Mouse (Mus musculus): ENCODE results near the gene Trim30d. TPM values are rescaled to one million over a fixed set of nuclear protein-coding genes. Genes with fewer than 3 reads are reported as not detected.
"Not testable (repeated sequence)": the region's sequence is repeated elsewhere in the genome, so short reads cannot be mapped to it uniquely, and the experiment has no call there.

Gene Trim30d
- polyA plus RNA-seq (2015; fragmentation: Nextera tagmentation; extraction: Ambion mirVana): 0.55 and 0.76 TPM in 2 replicates

GRCm38 (mm10) chr7:104507421-104508065 lies at the start of gene Trim30d:
Gene Trim30d (minus strand): TSS chr7:104507849.
- not testable (repeated sequence) for H3K27ac ChIP-seq; H3K9me3 ChIP-seq; H3K27me3 ChIP-seq; H3K4me1 ChIP-seq; ATAC-seq (ENCODE audit: borderline replicate concordance, extremely low read depth, low FRiP score, low TSS enrichment); H3K4me3 ChIP-seq; H3K36me3 ChIP-seq; H3K4me2 ChIP-seq; H3K9ac ChIP-seq

- ATAC-seq (ENCODE audit: borderline replicate concordance, extremely low read depth, low FRiP score, low TSS enrichment): no peak
- H3K9ac ChIP-seq: no peak overlapping the region
- no peaks in the 10 kb centered on the region for H3K9me3 ChIP-seq
- no peaks in the 10 kb centered on the region for H3K27me3 ChIP-seq
- WGBS: 56% methylated on average over 1 of the region's 1 CpGs
- no peak overlapping the region for H3K4me3 ChIP-seq
- H3K4me2 ChIP-seq: no peak overlapping the region
- H3K4me1 ChIP-seq: no peaks in the 10 kb centered on the region
- H3K27ac ChIP-seq: no peak overlapping the region
- no peaks in the 10 kb centered on the region for H3K36me3 ChIP-seq
These were observed 45.1 kb upstream of the Trim30d start for GRCm38 (mm10) chr7:104552700-104553099.

- no peak within 1 kb of the TSS for H3K4me2 ChIP-seq
- H3K4me1 ChIP-seq: no peaks in the 10 kb centered on the region
- 59% methylated on average over 5 of the region's 5 CpGs for WGBS
- H3K9me3 ChIP-seq: no peaks in the 10 kb centered on the region
- H3K9ac ChIP-seq: no peak within 1 kb of the TSS
- no peaks in the 10 kb centered on the region for H3K36me3 ChIP-seq
- no peaks in the 10 kb centered on the region for H3K27me3 ChIP-seq
- H3K27ac ChIP-seq: no peak within 1 kb of the TSS
- ATAC-seq (ENCODE audit: borderline replicate concordance, extremely low read depth, low FRiP score, low TSS enrichment): no peak
- H3K4me3 ChIP-seq: no peak within 1 kb of the TSS
These were observed 42.2 kb upstream of the Trim30d start, which contains the start of gene Olfr651 for GRCm38 (mm10) chr7:104549833-104550232. Gene Olfr651 (plus strand): TSS chr7:104550133.

- Histone ChIP-seq H3K36me3 (no peaks in the 10 kb centered on the region), H3K4me3 (peak overlapping the region; percentile 49), H3K4me1 (no peaks in the 10 kb centered on the region), H3K9me3 (no peaks in the 10 kb centered on the region), H3K27me3 (no peaks in the 10 kb centered on the region), H3K9ac (peak overlapping the region; percentile 36; the same call in 1 of the 2 replicates), H3K27ac (no peak overlapping the region), H3K4me2 (peak overlapping the region; percentile 78)
- WGBS: 2% methylated on average over 46 of the region's 59 CpGs
- ATAC-seq (ENCODE audit: borderline replicate concordance, extremely low read depth, low FRiP score, low TSS enrichment): peak; percentile 90
These were observed 5.9 kb downstream of the Trim30d start for GRCm38 (mm10) chr7:104501589-104502371.

- not testable (repeated sequence) for ATAC-seq (ENCODE audit: borderline replicate concordance, extremely low read depth, low FRiP score, low TSS enrichment)
These were observed 6.5 kb downstream of the Trim30d start for GRCm38 (mm10) chr7:104501186-104501585.

GRCm38 (mm10) chr7:104499464-104499863 lies 8.2 kb downstream of the Trim30d start:
- H3K4me1 ChIP-seq; H3K4me2 ChIP-seq; ATAC-seq (ENCODE audit: borderline replicate concordance, extremely low read depth, low FRiP score, low TSS enrichment); H3K27me3 ChIP-seq; H3K36me3 ChIP-seq; H3K4me3 ChIP-seq; H3K27ac ChIP-seq; H3K9ac ChIP-seq; H3K9me3 ChIP-seq: not testable (repeated sequence)
- 54% methylated on average over 7 of the region's 8 CpGs for WGBS

More at GRCm38 (mm10) chr7:104501186-104501585, 6.5 kb downstream of the Trim30d start:
- not testable (repeated sequence) for H3K36me3 ChIP-seq, H3K27me3 ChIP-seq, H3K4me2 ChIP-seq, H3K9me3 ChIP-seq, H3K4me1 ChIP-seq, H3K27ac ChIP-seq, H3K4me3 ChIP-seq, H3K9ac ChIP-seq
- WGBS: 41% methylated on average over 6 of the region's 6 CpGs

GRCm38 (mm10) chr7:104465065-104465744 lies 42.4 kb downstream of the Trim30d start, which contains the start of gene Trim30a:
Gene Trim30a (minus strand): TSS chr7:104465193.
- WGBS: 38% methylated on average over 3 of the region's 3 CpGs
- Histone ChIP-seq H3K4me1 (no peaks in the 10 kb centered on the region), H3K27me3 (no peaks in the 10 kb centered on the region), H3K4me2 (peak within 1 kb of the TSS; percentile 25; the same call in 1 of the 2 replicates), H3K27ac (no peak within 1 kb of the TSS), H3K9me3 (no peaks in the 10 kb centered on the region), H3K9ac (no peak within 1 kb of the TSS), H3K4me3 (no peak within 1 kb of the TSS), H3K36me3 (no peaks in the 10 kb centered on the region)
- ATAC-seq (ENCODE audit: borderline replicate concordance, extremely low read depth, low FRiP score, low TSS enrichment): peak; percentile 57; the same call in 1 of the 2 replicates

- H3K27ac ChIP-seq: no peak overlapping the region
- 38% methylated on average over 2 of the region's 2 CpGs for WGBS
- no peak overlapping the region for H3K4me3 ChIP-seq
- H3K27me3 ChIP-seq: no peaks in the 10 kb centered on the region
- 0 out of 2 replicates have a peak, but pooled peaks have one; percentile 46 for ATAC-seq (ENCODE audit: borderline replicate concordance, extremely low read depth, low FRiP score, low TSS enrichment)
- H3K36me3 ChIP-seq: no peaks in the 10 kb centered on the region
- H3K4me1 ChIP-seq: no peaks in the 10 kb centered on the region
- no peak overlapping the region; the same call in 1 of the 2 replicates for H3K4me2 ChIP-seq
- H3K9me3 ChIP-seq: no peaks in the 10 kb centered on the region
- no peak overlapping the region for H3K9ac ChIP-seq
These were observed 61.5 kb downstream of the Trim30d start for GRCm38 (mm10) chr7:104445961-104446645.

Other genes with a start within 250 kb of the Trim30d start
- gene Trim5, start 219.8 kb downstream of the Trim30d start, polyA plus RNA-seq (2015; fragmentation: Nextera tagmentation; extraction: Ambion mirVana): 0.26 and 0.31 TPM in 2 replicates
- gene Trim12a, start 192.4 kb downstream of the Trim30d start, polyA plus RNA-seq (2015; fragmentation: Nextera tagmentation; extraction: Ambion mirVana): 4.2 and 5.6 TPM in 2 replicates
- gene Trim34b, start 178.4 kb downstream of the Trim30d start, polyA plus RNA-seq (2015; fragmentation: Nextera tagmentation; extraction: Ambion mirVana): 0.10 TPM in 1 of 2 replicates, not detected in the other
- 2.0 and 2.3 TPM in 2 replicates for gene Trim12c, start 154.5 kb downstream of the Trim30d start, polyA plus RNA-seq (2015; fragmentation: Nextera tagmentation; extraction: Ambion mirVana)
- gene Trim30b, start 138.0 kb downstream of the Trim30d start, polyA plus RNA-seq (2015; fragmentation: Nextera tagmentation; extraction: Ambion mirVana): 0.09 TPM in 2 replicates
- 0.22 and 0.26 TPM in 2 replicates for gene Trim30c, start 107.0 kb downstream of the Trim30d start, polyA plus RNA-seq (2015; fragmentation: Nextera tagmentation; extraction: Ambion mirVana)
- 1.0 and 1.9 TPM in 2 replicates for gene Trim30a, start 42.7 kb downstream of the Trim30d start, polyA plus RNA-seq (2015; fragmentation: Nextera tagmentation; extraction: Ambion mirVana)
- gene Olfr651, start 42.3 kb upstream of the Trim30d start, polyA plus RNA-seq (2015; fragmentation: Nextera tagmentation; extraction: Ambion mirVana): not detected in 2 replicates
- gene Olfr652, start 53.1 kb upstream of the Trim30d start, polyA plus RNA-seq (2015; fragmentation: Nextera tagmentation; extraction: Ambion mirVana): not detected in 2 replicates
- gene Olfr653, start 69.5 kb upstream of the Trim30d start, polyA plus RNA-seq (2015; fragmentation: Nextera tagmentation; extraction: Ambion mirVana): not detected in 2 replicates
- gene Olfr654, start 79.2 kb upstream of the Trim30d start, polyA plus RNA-seq (2015; fragmentation: Nextera tagmentation; extraction: Ambion mirVana): not detected in 2 replicates
- gene Olfr655, start 93.9 kb upstream of the Trim30d start, polyA plus RNA-seq (2015; fragmentation: Nextera tagmentation; extraction: Ambion mirVana): not detected in 2 replicates
- gene Olfr656, start 106.1 kb upstream of the Trim30d start, polyA plus RNA-seq (2015; fragmentation: Nextera tagmentation; extraction: Ambion mirVana): not detected in 2 replicates
- gene Olfr657, start 116.9 kb upstream of the Trim30d start, polyA plus RNA-seq (2015; fragmentation: Nextera tagmentation; extraction: Ambion mirVana): not detected in 2 replicates
- gene Olfr658, start 139.5 kb upstream of the Trim30d start, polyA plus RNA-seq (2015; fragmentation: Nextera tagmentation; extraction: Ambion mirVana): not detected in 2 replicates
- not detected in 2 replicates for gene Olfr659, start 158.9 kb upstream of the Trim30d start, polyA plus RNA-seq (2015; fragmentation: Nextera tagmentation; extraction: Ambion mirVana)
- not detected in 2 replicates for gene Olfr661, start 178.7 kb upstream of the Trim30d start, polyA plus RNA-seq (2015; fragmentation: Nextera tagmentation; extraction: Ambion mirVana)

All from lung, embryonic 15.5 days (tissue).